Comparison of ENCODE assay signal across 26 mouse cellular contexts in the genomic region with DNA sequence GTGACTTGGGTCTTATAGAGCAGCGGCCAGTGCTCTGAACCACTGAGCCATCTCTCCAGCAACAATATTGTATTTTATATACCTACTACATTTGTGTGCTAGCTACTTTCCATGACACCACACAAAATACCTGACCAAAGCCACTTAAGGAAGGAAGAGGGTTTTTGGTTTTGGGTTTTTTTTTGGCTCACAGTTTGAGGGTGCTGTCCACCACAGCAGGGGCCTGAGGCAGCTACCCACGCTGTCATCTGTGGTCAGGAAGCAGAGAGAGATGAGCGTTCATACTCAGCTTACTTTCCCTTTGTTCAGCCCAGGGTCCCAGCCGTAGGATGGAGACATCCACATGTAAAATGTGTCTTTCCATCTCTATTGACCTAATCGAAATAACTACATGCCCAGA.
"Had no signal": no experiment of that assay in that cellular context is flagged by ENCODE, and none has a peak within 500 bp of the region (broad histone marks: within the 10 kb centered on the region; RNA-seq: fewer than 3 reads in every experiment).

No protein-coding gene starts in this region.

- H3K36me3 ChIP-seq: heart, embryonic 15.5 days; kidney, embryonic 15.5 days; limb, embryonic 13.5 days; limb, embryonic 15.5 days had no signal

- H3K9ac ChIP-seq: heart, embryonic 13.5 days; heart, embryonic 15.5 days; hindbrain, embryonic 13.5 days; hindbrain, embryonic 15.5 days; kidney, embryonic 15.5 days; limb, embryonic 13.5 days; limb, embryonic 15.5 days; liver, embryonic 12.5 days; liver, embryonic 14.5 days had no signal

- H3K4me3 ChIP-seq: heart, embryonic 13.5 days; heart, embryonic 15.5 days; hindbrain, embryonic 13.5 days; hindbrain, embryonic 15.5 days; kidney, embryonic 15.5 days; limb, embryonic 13.5 days; limb, embryonic 15.5 days; liver, embryonic 12.5 days had no signal

- H3K4me1 ChIP-seq: hindbrain, embryonic 13.5 days; hindbrain, embryonic 15.5 days; limb, embryonic 13.5 days had no signal

- H3K9me3 ChIP-seq: heart, embryonic 13.5 days; heart, embryonic 15.5 days; hindbrain, embryonic 13.5 days; hindbrain, embryonic 15.5 days; kidney, embryonic 15.5 days; limb, embryonic 13.5 days; limb, embryonic 15.5 days; liver, embryonic 12.5 days had no signal

- DNase-seq: gastrocnemius, postnatal 14 days; gastrocnemius, postnatal 36 days; heart, adult 18-20 months; heart, postnatal 14 days; heart, postnatal 36 days; kidney, adult 11 months; kidney, adult 2 months; kidney, adult 9 months; kidney, postnatal 14 days; kidney, postnatal 36 days; layer of hippocampus, adult 9-11 months; layer of hippocampus, postnatal 36 days; left cerebral cortex, postnatal 4 days had no signal

- H3K27ac ChIP-seq: heart, embryonic 13.5 days; heart, embryonic 15.5 days; hindbrain, embryonic 13.5 days; hindbrain, embryonic 15.5 days; hindbrain, postnatal 0 days; kidney, embryonic 15.5 days; kidney, postnatal 0 days; limb, embryonic 13.5 days; limb, embryonic 15.5 days; liver, embryonic 12.5 days; liver, embryonic 14.5 days had no signal

- H3K4me2 ChIP-seq: heart, embryonic 11.5 days; heart, embryonic 13.5 days; heart, embryonic 15.5 days; hindbrain, embryonic 13.5 days; hindbrain, embryonic 15.5 days; kidney, embryonic 15.5 days; limb, embryonic 13.5 days; limb, embryonic 15.5 days; liver, embryonic 12.5 days had no signal

- ATAC-seq: hindbrain, postnatal 0 days; intestine, embryonic 16.5 days; liver, embryonic 12.5 days had no signal

- H3K27me3 ChIP-seq: heart, embryonic 13.5 days; heart, embryonic 15.5 days; hindbrain, embryonic 13.5 days; hindbrain, embryonic 15.5 days; kidney, embryonic 15.5 days; limb, embryonic 13.5 days; limb, embryonic 15.5 days; liver, embryonic 12.5 days had no signal
